Mouse (Mus musculus): ENCODE results near the gene Emilin2.
"Not testable (repeated sequence)": the region's sequence is repeated elsewhere in the genome, so short reads cannot be mapped to it uniquely, and the experiment has no call there.

Emilin2 gene

GRCm38 (mm10) chr17:71311340-71312171 lies at the start of gene Emilin2:
Gene Emilin2 (minus strand): TSS chr17:71311978.
- DNase-seq (ENCODE audit: extremely low read depth, low read depth, low spot score), result no peak

- no peak for DNase-seq (ENCODE audit: extremely low read depth, low read depth, low spot score)
These were observed 43.7 kb upstream of the Emilin2 start for GRCm38 (mm10) chr17:71355526-71355925.

- no peak for DNase-seq (ENCODE audit: extremely low read depth, low read depth, low spot score)
These were observed 42.4 kb upstream of the Emilin2 start for GRCm38 (mm10) chr17:71354205-71354604.

GRCm38 (mm10) chr17:71348188-71348587 lies 36.4 kb upstream of the Emilin2 start:
- DNase-seq (ENCODE audit: extremely low read depth, low read depth, low spot score), result peak; percentile 23

- DNase-seq (ENCODE audit: extremely low read depth, low read depth, low spot score), result no peak
These were observed 30.2 kb upstream of the Emilin2 start for GRCm38 (mm10) chr17:71342006-71342405.

- no peak for DNase-seq (ENCODE audit: extremely low read depth, low read depth, low spot score)
These were observed 26.8 kb upstream of the Emilin2 start for GRCm38 (mm10) chr17:71338627-71339026.

- DNase-seq (ENCODE audit: extremely low read depth, low read depth, low spot score), result no peak
These were observed 25.8 kb upstream of the Emilin2 start for GRCm38 (mm10) chr17:71337546-71337945.

- no peak for DNase-seq (ENCODE audit: extremely low read depth, low read depth, low spot score)
These were observed 24.6 kb upstream of the Emilin2 start for GRCm38 (mm10) chr17:71336421-71336820.

GRCm38 (mm10) chr17:71332298-71332697 lies 20.5 kb upstream of the Emilin2 start:
- no peak for DNase-seq (ENCODE audit: extremely low read depth, low read depth, low spot score)

GRCm38 (mm10) chr17:71320731-71321130 lies 9.0 kb upstream of the Emilin2 start:
- DNase-seq (ENCODE audit: extremely low read depth, low read depth, low spot score), result not testable (repeated sequence)

GRCm38 (mm10) chr17:71319361-71319760 lies 7.6 kb upstream of the Emilin2 start:
- DNase-seq (ENCODE audit: extremely low read depth, low read depth, low spot score), result peak; percentile 49

- DNase-seq (ENCODE audit: extremely low read depth, low read depth, low spot score), result no peak
These were observed 5.8 kb upstream of the Emilin2 start for GRCm38 (mm10) chr17:71317571-71317970.

GRCm38 (mm10) chr17:71314315-71314714 lies 2.5 kb upstream of the Emilin2 start:
- no peak for DNase-seq (ENCODE audit: extremely low read depth, low read depth, low spot score)

- DNase-seq (ENCODE audit: extremely low read depth, low read depth, low spot score), result no peak
These were observed 1.1 kb downstream of the Emilin2 start for GRCm38 (mm10) chr17:71310486-71311339.

- peak; percentile 4 for DNase-seq (ENCODE audit: extremely low read depth, low read depth, low spot score)
These were observed 1.9 kb downstream of the Emilin2 start for GRCm38 (mm10) chr17:71309711-71310485.

- DNase-seq (ENCODE audit: extremely low read depth, low read depth, low spot score), result no peak
These were observed 2.6 kb downstream of the Emilin2 start for GRCm38 (mm10) chr17:71309141-71309540.

- no peak for DNase-seq (ENCODE audit: extremely low read depth, low read depth, low spot score)
These were observed 3.5 kb downstream of the Emilin2 start for GRCm38 (mm10) chr17:71308296-71308695.

GRCm38 (mm10) chr17:71307251-71307790 lies 4.5 kb downstream of the Emilin2 start:
- DNase-seq (ENCODE audit: extremely low read depth, low read depth, low spot score), result no peak

- no peak for DNase-seq (ENCODE audit: extremely low read depth, low read depth, low spot score)
These were observed 5.1 kb downstream of the Emilin2 start for GRCm38 (mm10) chr17:71306716-71307115.

GRCm38 (mm10) chr17:71306091-71306490 lies 5.7 kb downstream of the Emilin2 start:
- DNase-seq (ENCODE audit: extremely low read depth, low read depth, low spot score), result no peak

- no peak for DNase-seq (ENCODE audit: extremely low read depth, low read depth, low spot score)
These were observed 8.3 kb downstream of the Emilin2 start for GRCm38 (mm10) chr17:71303444-71303843.

All from fat pad, adult 2 months (tissue).